Mouse (Mus musculus): Measurements from ENCODE around the gene Sycp2.

DNA sequence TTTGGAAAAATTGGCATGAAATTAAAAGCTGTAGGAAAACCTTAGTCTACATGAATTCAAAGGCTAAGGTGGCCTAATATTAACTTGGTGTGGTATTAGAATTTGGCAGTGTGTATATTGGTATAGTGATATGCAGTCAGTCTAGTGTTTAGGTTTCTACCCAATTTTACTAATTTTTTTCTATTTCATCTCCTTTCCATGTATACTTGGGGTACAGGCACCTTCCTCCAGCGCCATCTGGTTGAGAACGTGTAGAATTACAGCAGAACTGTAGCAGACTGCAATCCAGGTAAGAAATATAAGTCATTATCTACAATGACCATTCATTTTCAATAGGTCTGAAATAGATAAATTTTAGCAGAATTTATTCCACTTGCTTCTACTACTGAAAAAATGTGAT, 68.4 kb downstream of the Sycp2 start:
- no peak for TF ChIP-seq POLR2A (IDR thresholded peaks at IDR 0.05; ENCODE audit: insufficient read length, low read depth)
- no peak for TF ChIP-seq POLR2AphosphoS2 (IDR thresholded peaks at IDR 0.05; ENCODE audit: insufficient read length, low read depth)
